In the genomic region with DNA sequence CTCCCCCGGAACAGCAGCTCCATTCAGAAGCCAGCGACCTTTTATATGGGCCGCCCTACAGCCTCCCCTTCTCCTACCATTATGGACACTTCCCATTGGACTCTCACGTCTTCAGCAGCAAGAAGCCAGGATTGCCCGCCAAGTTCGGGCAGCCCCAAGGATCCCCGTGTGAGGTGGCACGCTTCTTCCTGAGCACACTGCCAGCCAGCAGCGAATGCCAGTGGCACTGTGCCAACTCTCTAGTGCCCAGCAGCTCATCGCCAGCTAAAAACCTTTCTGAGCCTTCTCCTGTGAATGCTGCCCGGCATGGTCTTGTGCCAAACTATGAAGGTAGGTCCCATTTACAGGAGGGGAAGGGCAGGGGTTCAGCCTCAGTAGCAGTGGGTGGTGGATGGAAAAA, we compare ENCODE assay signal across 11 mouse cellular contexts. TPM values are rescaled to one million over a fixed set of nuclear protein-coding genes. Genes with fewer than 3 reads are reported as not detected.
A peak's percentile ranks its signal among the peaks of the same experiment; 100 is the strongest.
DNase-seq lines count a peak whose midpoint lies in the region; ATAC-seq lines count a peak whose summit lies in the region.
"Had no signal": no experiment of that assay in that cellular context is flagged by ENCODE, and none has a peak within 500 bp of the region (broad histone marks: within the 10 kb centered on the region; RNA-seq: fewer than 3 reads in every experiment).

No protein-coding gene starts in this region.

- no peak overlapping the region for H3K27ac ChIP-seq in hindbrain, embryonic 14.5 days
- H3K27ac ChIP-seq in hindbrain, embryonic 10.5 days: no peak overlapping the region
- no peak overlapping the region for H3K27ac ChIP-seq in liver, embryonic 12.5 days
- H3K27ac ChIP-seq: embryonic facial prominence, embryonic 13.5 days had no signal

- H3K9me3 ChIP-seq in hindbrain, embryonic 14.5 days (ENCODE audit: control insufficient read depth, low read length): no peaks in the 10 kb centered on the region
- no peaks in the 10 kb centered on the region for H3K9me3 ChIP-seq in hindbrain, embryonic 10.5 days
- no peaks in the 10 kb centered on the region for H3K9me3 ChIP-seq in liver, embryonic 12.5 days (replicated peaks)
- H3K9me3 ChIP-seq: embryonic facial prominence, embryonic 13.5 days had no signal

- WGBS in hindbrain, embryonic 14.5 days: 58% methylated on average over 11 of the region's 11 CpGs
- 85% methylated on average over 11 of the region's 11 CpGs for WGBS in hindbrain, embryonic 10.5 days
- WGBS in liver, embryonic 12.5 days (ENCODE audit: insufficient replicate concordance): 63% methylated on average over 11 of the region's 11 CpGs

- peaks cover 59% of the 10 kb centered on the region for H3K27me3 ChIP-seq in hindbrain, embryonic 14.5 days (ENCODE audit: control insufficient read depth, insufficient read depth, low read length)
- peaks cover 95% of the 10 kb centered on the region for H3K27me3 ChIP-seq in hindbrain, embryonic 10.5 days (ENCODE audit: insufficient read depth, poor library complexity, severe bottlenecking)
- H3K27me3 ChIP-seq in liver, embryonic 12.5 days (replicated peaks): peaks cover 93% of the 10 kb centered on the region

- H3K4me2 ChIP-seq in hindbrain, embryonic 14.5 days (replicated peaks): no peak overlapping the region
- no peak overlapping the region for H3K4me2 ChIP-seq in liver, embryonic 12.5 days
- H3K4me2 ChIP-seq: embryonic facial prominence, embryonic 13.5 days had no signal

- H3K36me3 ChIP-seq in hindbrain, embryonic 14.5 days (replicated peaks; ENCODE audit: control insufficient read depth, insufficient read depth): no peaks in the 10 kb centered on the region
- H3K36me3 ChIP-seq in hindbrain, embryonic 10.5 days: no peaks in the 10 kb centered on the region
- H3K36me3 ChIP-seq in liver, embryonic 12.5 days: no peaks in the 10 kb centered on the region
- H3K36me3 ChIP-seq: embryonic facial prominence, embryonic 13.5 days had no signal

- peaks cover 16% of the 10 kb centered on the region for H3K4me1 ChIP-seq in hindbrain, embryonic 14.5 days (replicated peaks; ENCODE audit: control insufficient read depth, insufficient read depth, low read length)
- peaks cover 26% of the 10 kb centered on the region for H3K4me1 ChIP-seq in hindbrain, embryonic 10.5 days (replicated peaks)
- 0 out of 2 replicates have a peak, but pooled peaks cover 7% of the 10 kb centered on the region for H3K4me1 ChIP-seq in liver, embryonic 12.5 days

- H3K4me3 ChIP-seq in hindbrain, embryonic 14.5 days (replicated peaks; ENCODE audit: low read length): no peak overlapping the region
- H3K4me3 ChIP-seq in hindbrain, embryonic 10.5 days: no peak overlapping the region
- no peak overlapping the region for H3K4me3 ChIP-seq in liver, embryonic 12.5 days
- H3K4me3 ChIP-seq: embryonic facial prominence, embryonic 13.5 days had no signal

- peak; percentile 74 for DNase-seq in hindbrain, embryonic 14.5 days (ENCODE audit: low spot score)
- DNase-seq in hindbrain, embryonic 10.5 days (ENCODE audit: low spot score): no peak
- DNase-seq in 3134 (ENCODE audit: extremely low read depth, insufficient read length, low spot score): peak; percentile 20
- peak; percentile 77 for DNase-seq in adrenal gland, postnatal 25 days
- DNase-seq in heart, postnatal 4 days: peak; percentile 75
- DNase-seq in spleen, postnatal 14 days (ENCODE audit: low spot score in 2 of 2): no peak
- DNase-seq in urinary bladder, adult 18-20 months (ENCODE audit: low spot score in 2 of 2): no peak

- ATAC-seq in hindbrain, embryonic 14.5 days (ENCODE audit: low FRiP score): peak; percentile 41; the same call in 1 of the 2 replicates
- no peak for ATAC-seq in liver, embryonic 12.5 days

- no peak overlapping the region for H3K9ac ChIP-seq in hindbrain, embryonic 14.5 days
- no peak overlapping the region for H3K9ac ChIP-seq in liver, embryonic 12.5 days
- H3K9ac ChIP-seq: embryonic facial prominence, embryonic 13.5 days had no signal

RNA-seq across cellular contexts. Expression of gene Sim2, which starts 38.5 kb away (rescaled TPM):
- polyA plus RNA-seq in hindbrain, embryonic 14.5 days (2014; fragmentation: Nextera tagmentation; extraction: Ambion mirVana): 0.04 and 0.25 TPM in 2 replicates
- polyA plus RNA-seq in hindbrain, embryonic 10.5 days (2016; fragmentation: Nextera tagmentation; extraction: Ambion mirVana): 0.25 and 0.27 TPM in 2 replicates
- total RNA-seq in adrenal gland, postnatal 25 days (2021): not detected in 2 replicates
- total RNA-seq in heart, postnatal 4 days (2021): not detected
- not detected in 2 replicates for polyA plus RNA-seq in liver, embryonic 12.5 days (2016; fragmentation: Nextera tagmentation; extraction: Ambion mirVana)
- total RNA-seq: MEL had no signal
- polyA plus RNA-seq: intestine, embryonic 14.5 days had no signal

Comparison
In these comparisons a context has a peak if more than half of its experiments do, and no peak if none do; other contexts are left out.
1. DNase-seq: peak in hindbrain, embryonic 14.5 days (single experiment), 3134 (single experiment), adrenal gland, postnatal 25 days (single experiment) and heart, postnatal 4 days (single experiment); none in hindbrain, embryonic 10.5 days (single experiment), spleen, postnatal 14 days (0 of 2) and urinary bladder, adult 18-20 months (0 of 2).